Mouse (Mus musculus) G1E (cell line): Measurements from ENCODE around the gene Bpifb1. TPM values are rescaled to one million over a fixed set of nuclear protein-coding genes. Genes with fewer than 3 reads are reported as not detected.

Source experiments
- ATAC-seq: 2 replicates; pipeline ENCODE4 v1.8.0; 2016; ENCODE audit warnings: mild to moderate bottlenecking; ENCODE audit not compliant: insufficient number of reproducible peaks, poor library complexity, low FRiP score, severe bottlenecking; ENCODE audit errors: extremely low read depth
- DNase-seq: peaks from one replicate; pipeline ENCODE4 v3.0.0; 2012; ENCODE audit warnings: low spot score
- H3K27me3 ChIP-seq: 2 replicates; pipeline ENCODE4 v1.6.1; 2012; ENCODE audit warnings: mild to moderate bottlenecking, low read length, inconsistent platforms; ENCODE audit not compliant: insufficient read depth
- H3K36me3 ChIP-seq: replicated peaks from 2 replicates; pipeline ENCODE3; 2012; ENCODE audit warnings: mild to moderate bottlenecking, inconsistent platforms
- H3K4me1 ChIP-seq: 2 replicates; pipeline ENCODE4 v1.6.1; 2012; ENCODE audit warnings: low read depth, low read length, inconsistent platforms, mixed read lengths; ENCODE audit not compliant: insufficient read depth
- H3K4me3 ChIP-seq: 2 replicates; pipeline ENCODE4 v1.5.1; 2012; ENCODE audit warnings: low read depth, mild to moderate bottlenecking, inconsistent platforms, low read length, moderate library complexity, mixed read lengths
- H3K9me3 ChIP-seq: replicated peaks from 2 replicates; pipeline ENCODE4 v1.6.1; 2012; ENCODE audit warnings: inconsistent platforms
- CTCF ChIP-seq: IDR thresholded peaks from 2 replicates; pipeline ENCODE4 v1.5.1; 2012; ENCODE audit warnings: low read depth, low read length, inconsistent platforms, mixed read lengths
- GATA1 ChIP-seq: IDR thresholded peaks from 2 replicates; pipeline ENCODE4 v1.6.1; 2012; ENCODE audit warnings: borderline replicate concordance, low read length, inconsistent platforms, mixed read lengths
- GATA2 ChIP-seq: IDR thresholded peaks from 2 replicates; pipeline ENCODE4 v1.6.1; 2012; ENCODE audit warnings: low read depth, low read length, inconsistent platforms, borderline replicate concordance
- POLR2AphosphoS5 ChIP-seq: IDR thresholded peaks from 2 replicates; pipeline ENCODE4 v1.6.1; 2012; ENCODE audit warnings: low read depth, low read length, inconsistent platforms; ENCODE audit not compliant: insufficient replicate concordance
- TAL1 ChIP-seq: conservative IDR thresholded peaks from 2 replicates; pipeline ENCODE4 v1.6.1; 2012; ENCODE audit warnings: low read depth, low read length, inconsistent platforms, mixed read lengths
- polyA plus RNA-seq: library from polyadenylated mRNA; stranded (reverse); fragments of >175 nt; gene quantifications from 2 replicates; pipeline ENCODE4 v1.2.3, GENCODE M21; 2012
- total RNA-seq, 2 experiments: library from RNA; stranded (forward) in 1 of 2; stranded (reverse) in 1 of 2; fragments of 200-1000 nt in 1 of 2; fragments of >200 nt in 1 of 2; fragmentation: Nextera tagmentation in 1 of 2; gene quantifications; 2 replicates each; pipeline ENCODE4 v1.2.3; 2014 to 2017

Bpifb1 gene
- total RNA-seq (2014; fragmentation: Nextera tagmentation) (not detected in 2 replicates), total RNA-seq (2017) (0.05 TPM in 1 of 2 replicates, not detected in the other), polyA plus RNA-seq (not detected in 2 replicates)

DNA sequence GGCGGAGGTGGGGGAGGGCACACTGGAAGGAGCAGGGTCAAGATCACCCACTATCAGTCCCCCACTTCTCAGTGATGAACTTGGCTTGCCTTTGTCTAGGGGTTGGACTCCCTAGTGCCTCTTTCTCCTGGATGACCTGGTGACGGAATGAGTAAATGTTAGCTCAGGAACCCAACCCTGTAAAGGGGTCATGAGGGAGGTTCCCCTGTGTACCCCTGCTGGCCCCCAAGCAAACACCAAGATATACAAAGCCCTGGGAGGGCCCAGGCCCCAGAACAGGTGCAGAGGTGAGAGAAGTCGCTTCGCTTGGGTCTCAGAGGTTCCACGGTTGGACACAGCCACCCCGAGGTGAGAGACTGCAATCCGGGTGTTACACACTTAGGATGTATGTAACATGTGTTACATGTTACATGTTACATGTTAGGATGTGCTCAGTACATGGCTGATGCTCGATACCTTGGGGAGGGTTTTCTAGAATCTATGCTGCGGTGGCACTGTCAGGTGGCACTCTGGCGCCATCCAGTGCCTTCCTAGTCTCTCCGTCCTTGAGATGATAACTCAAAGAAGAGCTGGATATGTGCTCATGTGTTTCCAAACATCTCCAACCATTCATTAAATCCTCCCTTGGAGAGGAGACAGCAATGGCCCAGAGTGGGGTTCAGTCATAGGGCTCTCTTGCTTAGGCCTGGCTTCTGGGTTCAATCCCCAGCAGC is at the start of gene Bpifb1:
Bpifb1 (plus strand) TSS at position 273 of the 713 bp plus-strand sequence.
- H3K36me3 ChIP-seq = no peaks in the 10 kb centered on the region
- no peaks in the 10 kb centered on the region for H3K4me1 ChIP-seq
- no peak for TF ChIP-seq POLR2AphosphoS5
- no peak for TF ChIP-seq TAL1
- no peak for TF ChIP-seq GATA1
- TF ChIP-seq CTCF = no peak
- no peak for TF ChIP-seq GATA2
- H3K27me3 ChIP-seq = peaks cover 9% of the 10 kb centered on the region; the same call in 1 of the 2 replicates
- DNase-seq (no peak), ATAC-seq (no peak)
- no peak within 1 kb of the TSS for H3K4me3 ChIP-seq
- no peaks in the 10 kb centered on the region for H3K9me3 ChIP-seq

DNA sequence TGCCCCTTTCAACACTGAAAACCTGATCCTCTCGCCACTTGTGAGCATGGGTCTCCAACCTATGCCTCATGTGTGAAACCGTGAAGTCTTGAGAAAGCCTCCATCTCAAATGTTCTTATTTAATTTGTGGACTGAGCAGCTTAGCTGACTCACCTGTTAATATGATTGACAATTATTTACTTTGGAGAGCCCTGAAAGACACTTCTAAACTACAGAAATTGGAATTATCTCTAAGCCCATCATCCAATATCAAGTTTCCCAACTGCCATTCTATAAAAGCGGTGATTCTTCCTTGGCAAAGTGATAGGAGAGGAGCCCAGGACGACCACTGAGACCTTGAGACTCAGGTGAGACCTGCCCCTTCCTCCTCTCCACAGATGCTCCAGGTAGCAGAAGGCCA is 48.0 kb upstream of the Bpifb1 start, which contains the start of gene Bpifa1:
Bpifa1 (plus strand) TSS at position 301 of the 400 bp plus-strand sequence.
- Histone ChIP-seq H3K4me1 (no peaks in the 10 kb centered on the region), H3K36me3 (no peaks in the 10 kb centered on the region), H3K27me3 (peaks cover 7% of the 10 kb centered on the region), H3K4me3 (no peak within 1 kb of the TSS), H3K9me3 (no peaks in the 10 kb centered on the region)
- no peak for TF ChIP-seq POLR2AphosphoS5
- no peak for TF ChIP-seq GATA2
- no peak for TF ChIP-seq CTCF
- no peak for TF ChIP-seq GATA1
- no peak for TF ChIP-seq TAL1
- DNase-seq (no peak), ATAC-seq (no peak)

DNA sequence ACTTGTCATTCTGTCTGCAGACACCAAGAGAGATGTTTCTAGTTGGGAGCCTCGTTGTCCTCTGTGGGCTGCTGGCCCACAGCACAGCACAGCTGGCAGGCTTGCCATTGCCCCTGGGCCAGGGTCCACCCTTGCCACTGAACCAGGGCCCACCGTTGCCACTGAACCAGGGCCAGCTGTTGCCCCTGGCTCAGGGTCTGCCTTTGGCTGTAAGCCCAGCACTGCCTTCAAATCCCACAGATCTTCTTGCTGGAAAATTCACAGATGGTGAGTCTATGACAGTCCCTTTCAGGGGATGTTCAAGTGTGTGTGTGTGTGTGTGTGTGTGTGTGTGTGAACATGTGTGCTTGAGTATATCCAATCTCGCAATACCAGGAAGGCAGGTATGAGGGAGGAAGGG is 46.9 kb upstream of the Bpifb1 start:
- TF ChIP-seq GATA2 = no peak
- TF ChIP-seq CTCF = no peak
- TF ChIP-seq TAL1 = no peak
- no peak for TF ChIP-seq POLR2AphosphoS5
- H3K36me3 ChIP-seq = no peaks in the 10 kb centered on the region
- ATAC-seq = no peak
- H3K27me3 ChIP-seq = peaks cover 7% of the 10 kb centered on the region
- no peak for DNase-seq
- H3K4me3 ChIP-seq = no peak overlapping the region
- H3K9me3 ChIP-seq = no peaks in the 10 kb centered on the region
- no peaks in the 10 kb centered on the region for H3K4me1 ChIP-seq

DNA sequence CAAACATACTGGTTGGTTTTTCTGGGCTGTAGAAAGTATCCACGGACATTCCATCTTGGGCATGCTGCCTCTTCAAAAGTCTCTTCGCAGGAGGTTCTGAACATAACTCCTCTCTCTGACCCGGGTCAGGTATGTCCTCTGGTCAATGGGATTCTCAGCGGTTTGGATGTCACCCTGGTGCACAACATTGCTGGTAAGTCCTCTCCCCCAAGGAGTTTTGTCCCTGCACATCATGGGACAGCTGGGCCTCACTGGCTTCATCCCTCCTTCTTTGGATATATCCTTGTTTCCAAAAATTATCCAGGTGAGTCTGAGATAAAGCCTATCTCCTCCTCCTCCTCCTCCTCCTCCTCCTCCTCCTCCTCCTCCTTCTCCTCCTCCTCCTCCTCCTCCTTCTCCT is 43.1 kb upstream of the Bpifb1 start:
- ATAC-seq = no peak

DNA sequence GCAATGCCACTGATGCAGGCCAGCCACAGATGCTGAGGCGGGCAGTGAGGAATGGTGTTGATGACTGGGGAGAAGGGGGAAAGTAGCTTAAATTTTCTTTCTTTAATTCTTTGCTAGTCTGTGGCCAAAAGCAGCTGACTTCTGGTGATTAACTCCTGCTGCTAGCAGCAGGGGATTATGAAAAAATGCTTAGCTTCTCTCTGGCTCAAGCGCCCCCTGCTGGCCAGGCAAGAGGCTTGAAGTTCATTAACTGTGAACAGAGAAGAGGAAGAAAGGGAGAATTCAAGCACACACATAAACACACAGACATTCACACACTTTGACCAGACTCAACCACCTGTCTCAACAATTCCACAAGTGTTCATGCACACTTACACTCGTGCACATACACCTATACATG is 32.2 kb upstream of the Bpifb1 start:
- DNase-seq (no peak), ATAC-seq (no peak)
- Histone ChIP-seq H3K27me3 (no peaks in the 10 kb centered on the region), H3K36me3 (no peaks in the 10 kb centered on the region), H3K4me3 (no peak overlapping the region), H3K9me3 (no peaks in the 10 kb centered on the region), H3K4me1 (no peaks in the 10 kb centered on the region)
- TF ChIP-seq POLR2AphosphoS5 = no peak
- peak; percentile 64 for TF ChIP-seq CTCF

More for the DNA sequence above, 43.1 kb upstream of the Bpifb1 start:
- H3K36me3 ChIP-seq = no peaks in the 10 kb centered on the region
- no peaks in the 10 kb centered on the region for H3K4me1 ChIP-seq
- DNase-seq = no peak
- no peaks in the 10 kb centered on the region for H3K9me3 ChIP-seq
- H3K27me3 ChIP-seq = peaks cover 7% of the 10 kb centered on the region
- TF ChIP-seq GATA1 (no peak), GATA2 (no peak), POLR2AphosphoS5 (no peak)
- no peak overlapping the region for H3K4me3 ChIP-seq

DNA sequence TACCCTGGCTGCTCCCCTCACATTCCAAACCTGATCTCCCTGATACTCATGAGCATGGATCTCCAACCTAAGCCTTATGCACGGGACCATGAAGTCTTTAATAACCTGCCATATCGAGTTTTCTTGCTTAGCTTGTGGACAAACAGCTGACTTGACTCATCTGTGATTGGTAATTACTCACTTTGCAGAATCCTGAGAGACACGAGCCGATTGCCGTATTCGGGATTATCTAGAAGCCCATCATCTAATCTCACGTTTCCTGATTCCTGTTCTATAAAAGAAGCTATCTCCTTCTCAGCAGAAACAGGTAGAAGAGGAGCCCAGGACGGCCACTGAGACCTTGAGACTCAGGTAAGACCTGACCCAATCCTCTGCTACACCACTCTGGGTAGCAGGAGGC is 28.3 kb upstream of the Bpifb1 start, which contains the start of gene Bpifa5:
Bpifa5 (plus strand) TSS at position 301 of the 400 bp plus-strand sequence.
- Histone ChIP-seq H3K27me3 (no peaks in the 10 kb centered on the region), H3K4me1 (no peaks in the 10 kb centered on the region), H3K9me3 (no peaks in the 10 kb centered on the region), H3K4me3 (no peak within 1 kb of the TSS), H3K36me3 (no peaks in the 10 kb centered on the region)
- no peak for ATAC-seq
- TF ChIP-seq TAL1 = no peak
- TF ChIP-seq GATA1 = no peak
- no peak for TF ChIP-seq GATA2
- TF ChIP-seq CTCF = no peak
- no peak for TF ChIP-seq POLR2AphosphoS5
- no peak for DNase-seq

DNA sequence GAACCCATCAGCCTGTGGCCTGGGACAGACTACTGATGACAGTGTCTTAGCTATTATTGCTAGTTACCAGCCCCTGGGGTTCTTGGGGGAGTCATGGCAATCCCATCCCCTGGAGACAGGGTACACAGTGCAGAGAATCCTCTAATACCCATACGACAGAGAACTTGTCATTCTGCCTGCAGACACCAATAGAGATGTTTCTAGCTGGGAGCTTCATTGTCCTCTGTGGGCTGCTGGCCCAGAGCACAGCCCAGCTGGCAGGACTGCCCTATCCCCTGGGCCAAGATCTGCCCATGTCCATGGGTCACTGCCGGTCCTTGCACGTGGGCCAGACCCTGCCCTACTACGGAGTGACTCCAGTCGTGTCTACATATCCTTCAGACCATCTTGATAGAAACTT is 27.3 kb upstream of the Bpifb1 start:
- no peaks in the 10 kb centered on the region for H3K4me1 ChIP-seq
- H3K27me3 ChIP-seq = no peaks in the 10 kb centered on the region
- H3K36me3 ChIP-seq = no peaks in the 10 kb centered on the region
- ATAC-seq (no peak), DNase-seq (no peak)
- H3K9me3 ChIP-seq = no peaks in the 10 kb centered on the region
- TF ChIP-seq CTCF (no peak), GATA2 (no peak), GATA1 (no peak), TAL1 (no peak)
- no peak overlapping the region for H3K4me3 ChIP-seq
